Mouse (Mus musculus) neural tube, embryonic 11.5 days (tissue): Measurements from ENCODE around the gene Camta1. TPM values are rescaled to one million over a fixed set of nuclear protein-coding genes. Genes with fewer than 3 reads are reported as not detected.
A peak's percentile ranks its signal among the peaks of the same experiment; 100 is the strongest.

ENCODE experiments used
- ATAC-seq: fragments of 200-750 bp; cut with Nextera tagmentation; 2 replicates; pipeline ENCODE4 v1.8.0; 2017; ENCODE audit warnings: moderate number of reproducible peaks, mild to moderate bottlenecking, moderate TSS enrichment, moderate library complexity; ENCODE audit not compliant: insufficient read depth, low FRiP score, low TSS enrichment
- DNase-seq: peaks from one replicate; pipeline ENCODE4 v3.0.0-alpha.2; 2015; ENCODE audit warnings: low spot score
- H3K27ac ChIP-seq: fragments of 300-500 bp; sonication (generic); 2 replicates; pipeline ENCODE4 v1.5.1; 2014; ENCODE audit warnings: low read depth, mild to moderate bottlenecking, low read length
- H3K27me3 ChIP-seq: fragments of 300-500 bp; sonication (generic); 2 replicates; pipeline ENCODE4 v1.6.1; 2014; ENCODE audit warnings: mild to moderate bottlenecking, low read length, mixed read lengths; ENCODE audit not compliant: control insufficient read depth, insufficient read depth
- H3K36me3 ChIP-seq: fragments of 300-500 bp; sonication (generic); 2 replicates; pipeline ENCODE4 v1.6.1; 2014; ENCODE audit warnings: mild to moderate bottlenecking, low read length, moderate library complexity, mixed read lengths; ENCODE audit not compliant: control insufficient read depth, insufficient read depth
- H3K4me1 ChIP-seq: fragments of 300-500 bp; sonication (generic); 2 replicates; pipeline ENCODE4 v1.6.1; 2014; ENCODE audit warnings: low read length, mixed read lengths; ENCODE audit not compliant: control insufficient read depth, insufficient read depth
- H3K4me2 ChIP-seq: fragments of 300-500 bp; sonication (generic); 2 replicates; pipeline ENCODE4 v1.6.1; 2014; ENCODE audit warnings: low read depth, mild to moderate bottlenecking, moderate library complexity
- H3K4me3 ChIP-seq: fragments of 300-500 bp; sonication (generic); 2 replicates; pipeline ENCODE4 v1.5.1; 2014; ENCODE audit warnings: low read depth, low read length
- H3K9ac ChIP-seq: fragments of 300-500 bp; sonication (generic); 2 replicates; pipeline ENCODE4 v1.6.1; 2014; ENCODE audit warnings: mild to moderate bottlenecking, low read length
- H3K9me3 ChIP-seq: fragments of 300-500 bp; sonication (generic); 2 replicates; pipeline ENCODE4 v1.6.1; 2016; ENCODE audit warnings: low read length; ENCODE audit not compliant: control insufficient read depth
- WGBS: fragments of 180-500 bp; shearing (Covaris S2); extraction: QIAGEN DNeasy Blood & Tissue Kit; methylation state at CpG from one replicate; pipeline ENCODE4 v1.1.7; 2014; 5-methylcytosine and 5-hydroxymethylcytosine counted together
- polyA plus RNA-seq: library from polyadenylated mRNA; unstranded; fragments of >200 nt; fragmentation: Nextera tagmentation; extraction: Ambion mirVana; gene quantifications from 2 replicates; pipeline ENCODE4 v1.2.1, GENCODE M21; 2014

Camta1 gene
- polyA plus RNA-seq, 1 experiment from 2014 or later, result 131 TPM

DNA sequence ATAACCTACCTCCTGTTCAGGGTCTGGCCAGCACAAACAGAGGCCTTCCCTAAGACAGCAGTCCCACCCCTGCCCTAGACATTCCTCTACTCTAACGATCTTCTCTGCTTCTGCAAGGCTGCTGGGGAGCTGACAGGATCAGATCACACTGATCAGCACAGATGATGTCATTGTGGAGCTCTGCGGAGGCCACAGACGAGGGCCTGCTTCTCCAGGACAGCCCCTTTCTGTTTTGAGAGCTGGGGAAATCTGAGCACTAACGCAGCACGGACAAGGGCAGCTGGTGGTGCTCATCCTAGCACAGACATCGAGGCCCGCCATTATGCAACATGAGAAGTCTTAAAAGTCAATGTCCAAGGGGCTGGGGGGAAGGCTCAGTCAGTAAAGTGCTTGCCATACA, 151.2 kb downstream of the Camta1 start:
- DNase-seq, result no peak
- no peak for ATAC-seq
- Histone ChIP-seq H3K9me3 (no peaks in the 10 kb centered on the region), H3K4me3 (no peak overlapping the region), H3K27ac (no peak overlapping the region), H3K36me3 (no peaks in the 10 kb centered on the region), H3K4me2 (no peak overlapping the region), H3K4me1 (no peaks in the 10 kb centered on the region; the same call in 1 of the 2 replicates), H3K9ac (no peak overlapping the region), H3K27me3 (no peaks in the 10 kb centered on the region)
- 26% methylated on average over 7 of the region's 7 CpGs for WGBS

GRCm38 (mm10) chr4:151709269-151709668, 152.4 kb downstream of the Camta1 start:
- H3K4me1 ChIP-seq, result no peaks in the 10 kb centered on the region
- ATAC-seq, result no peak
- 87% methylated on average over 8 of the region's 8 CpGs for WGBS
- no peak overlapping the region for H3K27ac ChIP-seq
- no peaks in the 10 kb centered on the region for H3K36me3 ChIP-seq
- H3K9me3 ChIP-seq, result no peaks in the 10 kb centered on the region
- no peak overlapping the region for H3K4me3 ChIP-seq
- no peak overlapping the region for H3K9ac ChIP-seq
- H3K4me2 ChIP-seq, result no peak overlapping the region
- H3K27me3 ChIP-seq, result no peaks in the 10 kb centered on the region
- DNase-seq, result no peak

GRCm38 (mm10) chr4:151703069-151703735, 158.5 kb downstream of the Camta1 start:
- Histone ChIP-seq H3K9ac (no peak overlapping the region), H3K9me3 (no peaks in the 10 kb centered on the region; the same call in 1 of the 2 replicates), H3K4me3 (no peak overlapping the region), H3K4me2 (no peak overlapping the region), H3K27me3 (no peaks in the 10 kb centered on the region), H3K4me1 (no peaks in the 10 kb centered on the region), H3K27ac (no peak overlapping the region), H3K36me3 (no peaks in the 10 kb centered on the region)
- DNase-seq (no peak), ATAC-seq (no peak)
- 88% methylated on average over 14 of the region's 14 CpGs for WGBS

GRCm38 (mm10) chr4:151702463-151702862, 159.2 kb downstream of the Camta1 start:
- H3K4me1 ChIP-seq, result no peaks in the 10 kb centered on the region
- ATAC-seq (no peak), DNase-seq (no peak)
- H3K27ac ChIP-seq, result no peak overlapping the region
- no peak overlapping the region for H3K9ac ChIP-seq
- H3K27me3 ChIP-seq, result no peaks in the 10 kb centered on the region
- 85% methylated on average over 11 of the region's 11 CpGs for WGBS
- H3K4me2 ChIP-seq, result no peak overlapping the region
- H3K9me3 ChIP-seq, result no peaks in the 10 kb centered on the region; the same call in 1 of the 2 replicates
- no peaks in the 10 kb centered on the region for H3K36me3 ChIP-seq
- H3K4me3 ChIP-seq, result no peak overlapping the region

DNA sequence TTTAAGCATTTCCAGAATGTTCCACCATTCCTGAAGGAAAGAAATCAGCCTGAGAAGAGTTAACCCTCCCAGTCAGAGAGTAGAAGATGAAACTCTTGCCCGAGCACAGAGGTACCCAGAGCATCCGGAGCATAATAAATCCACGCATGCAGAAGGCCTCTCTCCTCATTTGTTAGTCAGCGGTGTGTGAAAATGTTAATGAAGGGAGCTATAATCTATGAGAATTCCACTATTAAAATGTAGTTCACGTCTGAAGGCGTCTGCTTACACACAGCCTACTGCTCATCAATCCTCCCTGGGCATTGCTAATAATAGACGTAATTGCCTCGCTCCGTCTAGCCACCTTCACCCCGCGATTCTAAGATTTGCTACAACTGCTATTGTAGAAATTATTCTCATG, 165.7 kb downstream of the Camta1 start:
- ATAC-seq (peak; percentile 81), DNase-seq (peak; percentile 34)
- no peak overlapping the region for H3K9ac ChIP-seq
- H3K27me3 ChIP-seq, result no peaks in the 10 kb centered on the region
- no peaks in the 10 kb centered on the region for H3K36me3 ChIP-seq
- H3K9me3 ChIP-seq, result no peaks in the 10 kb centered on the region; the same call in 1 of the 2 replicates
- WGBS, result 53% methylated on average over 11 of the region's 11 CpGs
- H3K4me1 ChIP-seq, result peaks cover 10% of the 10 kb centered on the region
- H3K27ac ChIP-seq, result no peak overlapping the region
- H3K4me3 ChIP-seq, result no peak overlapping the region
- no peak overlapping the region for H3K4me2 ChIP-seq

DNA sequence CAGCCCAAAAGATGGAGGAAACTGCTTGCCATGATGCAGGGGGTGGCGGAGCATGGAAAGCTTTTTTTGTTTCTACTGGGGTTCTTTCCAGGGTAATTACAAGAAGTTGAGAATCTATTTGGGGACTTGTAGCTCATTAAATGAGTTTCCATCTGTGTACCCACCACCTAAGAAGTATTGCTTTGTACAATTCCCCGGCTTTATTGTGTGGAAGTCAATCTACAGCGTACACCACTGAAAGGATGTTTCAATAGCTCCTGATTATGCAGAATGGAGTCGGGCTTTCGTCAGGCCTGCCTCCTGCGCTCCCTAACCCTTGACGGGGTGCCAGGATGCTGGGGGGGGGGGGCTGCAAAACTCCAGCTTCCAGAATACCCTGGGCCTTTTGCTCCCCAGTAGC, 167.1 kb downstream of the Camta1 start:
- H3K9ac ChIP-seq, result no peak overlapping the region
- no peaks in the 10 kb centered on the region; the same call in 1 of the 2 replicates for H3K9me3 ChIP-seq
- DNase-seq, result no peak
- ATAC-seq, result no peak
- 73% methylated on average over 7 of the region's 7 CpGs for WGBS
- H3K27ac ChIP-seq, result peak overlapping the region; percentile 27; the same call in 1 of the 2 replicates
- H3K27me3 ChIP-seq, result no peaks in the 10 kb centered on the region
- H3K36me3 ChIP-seq, result no peaks in the 10 kb centered on the region
- no peak overlapping the region for H3K4me3 ChIP-seq
- peaks cover 10% of the 10 kb centered on the region for H3K4me1 ChIP-seq
- no peak overlapping the region for H3K4me2 ChIP-seq

DNA sequence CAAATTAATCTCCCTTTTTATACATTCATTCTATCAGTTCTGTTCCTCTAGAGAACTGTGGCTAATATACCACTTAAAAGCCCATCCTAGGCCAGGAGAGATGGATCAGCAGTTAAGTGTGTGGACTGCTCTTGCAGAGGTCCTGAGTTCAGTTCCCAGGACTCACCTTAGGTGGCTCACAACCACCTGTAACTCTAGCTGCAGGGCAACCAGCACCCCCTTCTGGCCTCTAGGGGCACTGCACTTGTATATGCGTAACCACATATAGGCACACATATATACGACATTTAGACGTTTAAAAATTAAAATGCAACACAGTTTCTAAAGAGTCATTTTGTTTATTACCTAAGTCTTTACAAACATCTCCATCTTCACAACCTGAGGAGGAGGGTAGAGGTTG, 167.6 kb downstream of the Camta1 start:
- H3K9ac ChIP-seq, result no peak overlapping the region
- H3K27ac ChIP-seq, result no peak overlapping the region
- DNase-seq (no peak), ATAC-seq (no peak)
- H3K27me3 ChIP-seq, result no peaks in the 10 kb centered on the region
- no peaks in the 10 kb centered on the region for H3K36me3 ChIP-seq
- no peak overlapping the region for H3K4me2 ChIP-seq
- no peaks in the 10 kb centered on the region; the same call in 1 of the 2 replicates for H3K9me3 ChIP-seq
- H3K4me1 ChIP-seq, result peaks cover 10% of the 10 kb centered on the region
- H3K4me3 ChIP-seq, result no peak overlapping the region
- WGBS, result 86% methylated on average over 3 of the region's 3 CpGs

- H3K27me3 ChIP-seq, result no peaks in the 10 kb centered on the region
Observed at GRCm38 (mm10) chr4:151690041-151690440, 171.6 kb downstream of the Camta1 start.

GRCm38 (mm10) chr4:151688206-151688605, 173.5 kb downstream of the Camta1 start:
- no peaks in the 10 kb centered on the region for H3K9me3 ChIP-seq
- no peaks in the 10 kb centered on the region for H3K36me3 ChIP-seq
- ATAC-seq (no peak), DNase-seq (no peak)
- no peaks in the 10 kb centered on the region for H3K27me3 ChIP-seq
- WGBS, result 88% methylated on average over 5 of the region's 5 CpGs
- no peaks in the 10 kb centered on the region for H3K4me1 ChIP-seq
- no peak overlapping the region for H3K4me2 ChIP-seq
- H3K27ac ChIP-seq, result no peak overlapping the region
- no peak overlapping the region for H3K4me3 ChIP-seq
- H3K9ac ChIP-seq, result no peak overlapping the region

More at GRCm38 (mm10) chr4:151690041-151690440, 171.6 kb downstream of the Camta1 start:
- Histone ChIP-seq H3K4me3 (no peak overlapping the region), H3K9me3 (no peaks in the 10 kb centered on the region), H3K4me2 (no peak overlapping the region), H3K9ac (no peak overlapping the region), H3K4me1 (peaks cover 3% of the 10 kb centered on the region; the same call in 1 of the 2 replicates), H3K36me3 (no peaks in the 10 kb centered on the region), H3K27ac (no peak overlapping the region)
- WGBS, result 92% methylated on average over 12 of the region's 12 CpGs
- DNase-seq, result no peak
- no peak for ATAC-seq
